Mouse (Mus musculus): ENCODE measurements at regions not wholly inside any gene's neighbourhood (a gene's known extent, or its start where the extent isn't known, plus 50 kb on each side); places are given as distances from the start of the nearest gene placed in this dataset.

DNA sequence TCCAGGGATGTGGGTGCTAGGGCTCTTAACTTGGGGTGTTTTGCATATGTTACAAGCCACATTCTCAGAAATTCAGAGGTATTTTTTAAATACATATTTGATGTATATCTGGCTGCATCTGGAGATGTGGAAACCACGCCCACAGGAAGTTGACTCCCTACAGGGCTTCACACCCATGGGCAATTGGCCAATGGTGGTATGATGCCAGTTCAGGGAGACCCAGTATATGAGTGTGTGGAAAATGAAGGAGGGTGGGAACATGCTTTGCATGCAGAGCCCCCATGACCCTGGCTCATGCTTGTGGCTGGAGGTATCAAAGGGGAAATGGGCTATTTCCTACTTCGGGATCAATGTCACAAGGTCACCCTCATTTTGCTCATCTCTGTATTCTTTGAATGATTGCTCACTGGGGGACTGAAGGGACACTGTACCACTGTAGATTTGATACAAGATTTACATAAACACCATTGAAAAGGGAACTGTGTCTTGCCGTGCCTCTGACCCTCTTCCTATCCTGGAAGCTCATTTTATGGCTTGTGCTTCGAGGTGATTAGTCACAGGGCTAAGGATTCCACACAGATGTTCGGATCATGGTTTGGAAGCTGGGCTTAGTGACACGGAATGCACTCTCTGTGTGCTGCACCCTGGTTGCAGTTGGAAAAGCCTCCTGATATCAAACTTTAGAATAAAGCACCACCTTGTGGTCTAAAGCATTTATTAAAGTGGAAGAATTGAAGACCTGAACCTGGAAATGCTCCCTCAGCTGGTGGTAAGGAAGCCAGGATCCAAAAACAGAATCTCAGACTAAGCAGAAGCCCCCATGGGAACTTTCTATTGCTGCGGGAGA lies 56.8 kb upstream of the Edn1 start:
- DNase-seq (ENCODE audit: low read depth, low spot score), result peak; percentile 80

DNA sequence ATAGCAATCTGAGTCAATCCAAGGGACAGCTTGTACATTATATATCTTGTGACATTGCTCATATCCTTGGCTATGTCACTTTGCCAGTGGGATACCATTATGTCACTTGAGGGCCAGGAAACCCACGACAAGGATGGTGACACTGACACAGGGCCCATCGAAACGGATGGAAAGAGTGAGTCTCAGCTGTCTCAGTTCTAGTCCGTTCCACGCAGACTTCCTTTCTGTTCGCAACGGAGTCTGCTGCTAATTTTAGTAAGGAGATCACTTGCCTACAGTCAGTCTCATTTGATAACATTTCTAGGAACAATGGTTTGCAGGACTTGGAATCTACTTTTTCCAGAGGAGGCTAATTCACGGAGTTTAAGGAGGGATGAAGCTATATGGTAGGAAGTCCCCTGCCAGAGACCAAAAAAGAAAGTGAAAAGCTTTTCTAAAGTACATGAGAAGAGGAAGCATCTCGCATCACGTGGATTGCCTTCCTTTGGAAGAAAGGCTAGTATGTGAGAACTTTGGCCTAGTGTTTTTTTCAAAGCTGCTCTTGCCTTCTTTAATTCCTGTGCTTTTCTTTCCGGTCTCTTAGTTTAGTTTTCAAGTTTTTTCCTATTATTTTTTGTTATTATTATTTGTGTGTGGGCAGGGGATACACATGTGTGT lies 55.4 kb upstream of the Edn1 start:
- peak; percentile 29 for DNase-seq (ENCODE audit: low read depth, low spot score)
